Mouse (Mus musculus): ENCODE measurements around the gene Stard3nl.
"Not testable (repeated sequence)": the region's sequence is repeated elsewhere in the genome, so short reads cannot be mapped to it uniquely, and the experiment has no call there.

The Stard3nl gene

GRCm38 (mm10) chr13:19381112-19381828 lies 14.3 kb downstream of the Stard3nl start:
- no peak for DNase-seq

GRCm38 (mm10) chr13:19379313-19379712 lies 16.3 kb downstream of the Stard3nl start:
- no peak for DNase-seq

- no peak for DNase-seq
These were observed 23.4 kb downstream of the Stard3nl start for GRCm38 (mm10) chr13:19372133-19372729.

GRCm38 (mm10) chr13:19368817-19369216 lies 26.8 kb downstream of the Stard3nl start:
- no peak for DNase-seq

- no peak for DNase-seq
These were observed 28.1 kb downstream of the Stard3nl start for GRCm38 (mm10) chr13:19367536-19367935.

- DNase-seq = no peak
These were observed 28.7 kb downstream of the Stard3nl start for GRCm38 (mm10) chr13:19366866-19367265.

GRCm38 (mm10) chr13:19365596-19365995 lies 30.0 kb downstream of the Stard3nl start:
- DNase-seq = no peak

- DNase-seq = no peak
These were observed 31.3 kb downstream of the Stard3nl start for GRCm38 (mm10) chr13:19364245-19364772.

- no peak for DNase-seq
These were observed 33.2 kb downstream of the Stard3nl start for GRCm38 (mm10) chr13:19362358-19362757.

GRCm38 (mm10) chr13:19358027-19358426 lies 37.6 kb downstream of the Stard3nl start:
- DNase-seq = no peak

- DNase-seq = no peak
These were observed 38.3 kb downstream of the Stard3nl start for GRCm38 (mm10) chr13:19357301-19357700.

- DNase-seq = peak in 1 of 2 experiments; percentile 33
These were observed 38.9 kb downstream of the Stard3nl start for GRCm38 (mm10) chr13:19356720-19357119.

- DNase-seq = no peak
These were observed 39.5 kb downstream of the Stard3nl start for GRCm38 (mm10) chr13:19356120-19356519.

GRCm38 (mm10) chr13:19352795-19353194 lies 42.8 kb downstream of the Stard3nl start:
- DNase-seq = no peak

- not testable (repeated sequence) for DNase-seq
These were observed 55.2 kb downstream of the Stard3nl start for GRCm38 (mm10) chr13:19340356-19340755.

- not testable (repeated sequence) for DNase-seq
These were observed 59.3 kb downstream of the Stard3nl start for GRCm38 (mm10) chr13:19336310-19336709.
